8 mouse cellular contexts compared by ENCODE assay signal in genomic region chr10:105840928-105841888, GRCm38 (mm10). TPM values are rescaled to one million over a fixed set of nuclear protein-coding genes. Genes with fewer than 3 reads are reported as not detected.
DNase-seq lines count a peak whose midpoint lies in the region; ATAC-seq and TF ChIP-seq lines count a peak whose summit lies in the region.

TSS of gene Ccdc59 (plus strand) at chr10:105841067.
TSS of gene Mettl25 (minus strand) at chr10:105841380.

- dilution Hi-C loops in CH12.LX (cut with MboI; ENCODE audit: extremely low pct_ligation_motif_present, extremely low pct_unique_long_range_greater_than_20kb, low sequenced_read_pairs): no loop called here

- peak; percentile 78 for TF ChIP-seq POLR2A in CH12.LX (IDR thresholded peaks at IDR 0.05; ENCODE audit: low read depth, low read length)

- peaks cover 24 to 45% of the 10 kb centered on the region in 2 experiments for H3K36me3 ChIP-seq in CH12.LX (replicated peaks in 1 of 2; ENCODE audit: control insufficient read depth in 1 of 2, insufficient read depth in 1 of 2, low read length in 1 of 2)
- H3K36me3 ChIP-seq in forebrain, embryonic 11.5 days (ENCODE audit: control insufficient read depth, insufficient read depth, low read length): peaks cover 5% of the 10 kb centered on the region; the same call in 1 of the 2 replicates
- H3K36me3 ChIP-seq in heart, embryonic 16.5 days (ENCODE audit: control insufficient read depth, insufficient read depth): peaks cover 28% of the 10 kb centered on the region
- H3K36me3 ChIP-seq in liver, embryonic 15.5 days (replicated peaks): peaks cover 35% of the 10 kb centered on the region
- H3K36me3 ChIP-seq in neural tube, embryonic 12.5 days: peaks cover 23% of the 10 kb centered on the region

- no peaks in the 10 kb centered on the region for H3K9me3 ChIP-seq in CH12.LX (replicated peaks; ENCODE audit: low read length)
- H3K9me3 ChIP-seq in forebrain, embryonic 11.5 days (ENCODE audit: control insufficient read depth, low read length): no peaks in the 10 kb centered on the region
- H3K9me3 ChIP-seq in heart, embryonic 16.5 days (replicated peaks; ENCODE audit: control insufficient read depth, low read length): no peaks in the 10 kb centered on the region
- no peaks in the 10 kb centered on the region for H3K9me3 ChIP-seq in liver, embryonic 15.5 days (replicated peaks)
- H3K9me3 ChIP-seq in neural tube, embryonic 12.5 days: no peaks in the 10 kb centered on the region

- peak within 1 kb of the TSS; percentile 87 to 93 (median 90) for H3K4me3 ChIP-seq in CH12.LX (replicated peaks in 1 of 3; ENCODE audit: low read depth in 2 of 3, low read length in 2 of 3, poor library complexity in 1 of 3)
- peak within 1 kb of the TSS; percentile 80 for H3K4me3 ChIP-seq in forebrain, embryonic 11.5 days (ENCODE audit: low read depth, low read length)
- H3K4me3 ChIP-seq in heart, embryonic 16.5 days (ENCODE audit: low read length): peak within 1 kb of the TSS; percentile 98
- H3K4me3 ChIP-seq in liver, embryonic 15.5 days (replicated peaks): peak within 1 kb of the TSS; percentile 79
- peak within 1 kb of the TSS; percentile 77 for H3K4me3 ChIP-seq in neural tube, embryonic 12.5 days

- no peak for TF ChIP-seq RAD21 in CH12.LX (IDR thresholded peaks at IDR 0.05; ENCODE audit: low read depth, low read length)

- H3K4me2 ChIP-seq in CH12.LX (ENCODE audit: insufficient read depth, low read depth, poor library complexity, severe bottlenecking): peak within 1 kb of the TSS; percentile 48; the same call in 1 of the 2 replicates
- peak within 1 kb of the TSS; percentile 79 for H3K4me2 ChIP-seq in forebrain, embryonic 11.5 days (ENCODE audit: low read depth, low read length, severe bottlenecking)
- peak within 1 kb of the TSS; percentile 96 for H3K4me2 ChIP-seq in heart, embryonic 16.5 days (ENCODE audit: low read depth, low read length)
- peak within 1 kb of the TSS; percentile 77 for H3K4me2 ChIP-seq in liver, embryonic 15.5 days
- H3K4me2 ChIP-seq in neural tube, embryonic 12.5 days (replicated peaks): peak within 1 kb of the TSS; percentile 65

- in situ Hi-C loops in CH12.LX (cut with MboI; ENCODE audit: low pct_ligation_motif_present, low pct_unique_long_range_greater_than_20kb, low sequenced_read_pairs): no loop called here

- WGBS in forebrain, embryonic 11.5 days: under 1% methylated on average over 78 of the region's 90 CpGs
- WGBS in heart, embryonic 16.5 days: under 1% methylated on average over 88 of the region's 90 CpGs
- WGBS in liver, embryonic 15.5 days (ENCODE audit: insufficient replicate concordance): under 1% methylated on average over 88 of the region's 90 CpGs
- WGBS in neural tube, embryonic 12.5 days: under 1% methylated on average over 90 of the region's 90 CpGs

- peaks cover 6 to 56% of the 10 kb centered on the region in 2 experiments for H3K4me1 ChIP-seq in CH12.LX (ENCODE audit: control insufficient read depth in 1 of 2, insufficient read depth in 2 of 2)
- H3K4me1 ChIP-seq in forebrain, embryonic 11.5 days (replicated peaks; ENCODE audit: control insufficient read depth, insufficient read depth, low read length): no peaks in the 10 kb centered on the region; the same call in 1 of the 2 replicates
- peaks cover 4% of the 10 kb centered on the region for H3K4me1 ChIP-seq in heart, embryonic 16.5 days (ENCODE audit: control insufficient read depth, insufficient read depth, low read length)
- H3K4me1 ChIP-seq in liver, embryonic 15.5 days (replicated peaks): peaks cover 18% of the 10 kb centered on the region
- 0 out of 2 replicates have a peak, but pooled peaks cover 10% of the 10 kb centered on the region for H3K4me1 ChIP-seq in neural tube, embryonic 12.5 days

- DNase-seq in CH12.LX (ENCODE audit: extremely low read depth): peak; percentile 91
- peak; percentile 89 for DNase-seq in c-Kit-positive CD71-positive TER-119-negative erythroid progenitor cells, embryonic 14.5 days (ENCODE audit: low read depth)
- peak; percentile 98 for DNase-seq in forebrain, embryonic 11.5 days (ENCODE audit: low spot score)
- peak; percentile 96 to 97 for DNase-seq in kidney, postnatal 36 days
- peak; percentile 97 for DNase-seq in telencephalon, adult 2 months (ENCODE audit: low read depth, low spot score)

- H3K27ac ChIP-seq in CH12.LX (ENCODE audit: insufficient read depth, low read depth): peak within 1 kb of the TSS; percentile 96
- H3K27ac ChIP-seq in forebrain, embryonic 11.5 days (ENCODE audit: low read depth, low read length): peak within 1 kb of the TSS; percentile 85
- H3K27ac ChIP-seq in heart, embryonic 16.5 days (ENCODE audit: low read length): peak within 1 kb of the TSS; percentile 97
- peak within 1 kb of the TSS; percentile 93 for H3K27ac ChIP-seq in liver, embryonic 15.5 days (replicated peaks)
- H3K27ac ChIP-seq in neural tube, embryonic 12.5 days: peak within 1 kb of the TSS; percentile 75

- ATAC-seq in forebrain, embryonic 11.5 days (replicated peaks; ENCODE audit: low FRiP score): peak; percentile 99
- peak; percentile 96 for ATAC-seq in heart, embryonic 16.5 days (replicated peaks; ENCODE audit: extremely low read depth, insufficient read depth, low FRiP score)
- ATAC-seq in liver, embryonic 15.5 days (ENCODE audit: insufficient read depth): peak; percentile 96
- ATAC-seq in neural tube, embryonic 12.5 days (ENCODE audit: low FRiP score, low read depth): peak; percentile 98

- no peak for TF ChIP-seq EP300 in CH12.LX (IDR thresholded peaks at IDR 0.05; ENCODE audit: low read length)

- H3K9ac ChIP-seq in CH12.LX (ENCODE audit: insufficient read depth, low read depth): peak within 1 kb of the TSS; percentile 85
- peak within 1 kb of the TSS; percentile 88 for H3K9ac ChIP-seq in forebrain, embryonic 11.5 days (ENCODE audit: low read length)
- H3K9ac ChIP-seq in heart, embryonic 16.5 days (ENCODE audit: low read length): peak within 1 kb of the TSS; percentile 93
- H3K9ac ChIP-seq in liver, embryonic 15.5 days: peak within 1 kb of the TSS; percentile 68
- peak within 1 kb of the TSS; percentile 73 for H3K9ac ChIP-seq in neural tube, embryonic 12.5 days

- H3K27me3 ChIP-seq in CH12.LX (replicated peaks): no peaks in the 10 kb centered on the region
- H3K27me3 ChIP-seq in forebrain, embryonic 11.5 days (ENCODE audit: control insufficient read depth, insufficient read depth, low read length): no peaks in the 10 kb centered on the region
- no peaks in the 10 kb centered on the region for H3K27me3 ChIP-seq in heart, embryonic 16.5 days (ENCODE audit: control insufficient read depth, insufficient read depth, low read length)
- H3K27me3 ChIP-seq in liver, embryonic 15.5 days: no peaks in the 10 kb centered on the region
- no peaks in the 10 kb centered on the region for H3K27me3 ChIP-seq in neural tube, embryonic 12.5 days (replicated peaks)

- TF ChIP-seq CTCF in CH12.LX (conservative IDR thresholded peaks at IDR 0.05 in 1 of 2, IDR thresholded peaks at IDR 0.05 in 1 of 2; ENCODE audit: low read depth in 2 of 2, low read length in 2 of 2): peak; percentile 12 to 71; a peak in 2 of 4 replicates

- peaks cover 26% of the 10 kb centered on the region for H3K79me2 ChIP-seq in CH12.LX (replicated peaks; ENCODE audit: control insufficient read depth, extremely low read depth, insufficient read depth, poor library complexity, severe bottlenecking)

TF ChIP-seq in CH12.LX, 34 proteins besides CTCF, POLR2A, EP300 and RAD21 (continues in another document):
- TF ChIP-seq NELFE (IDR thresholded peaks at IDR 0.05; ENCODE audit: low read depth, low read length) (peak; percentile 61), MYC (IDR thresholded peaks at IDR 0.05; ENCODE audit: low read depth, low read length) (peak; percentile 63; the same call in 1 of the 2 replicates), ZMIZ1 (IDR thresholded peaks at IDR 0.05; ENCODE audit: low read depth, low read length) (peak; percentile 87), SMC3 (IDR thresholded peaks at IDR 0.05; ENCODE audit: low read depth, low read length) (no peak), TBP (conservative IDR thresholded peaks at IDR 0.05; ENCODE audit: low read depth, low read length) (peak; percentile 72; the same call in 1 of the 2 replicates), MXI1 (IDR thresholded peaks at IDR 0.05; ENCODE audit: low read depth, low read length) (peak; percentile 74), BHLHE40 (IDR thresholded peaks at IDR 0.05; ENCODE audit: low read depth, low read length) (peak; percentile 57; the same call in 1 of the 2 replicates), ZKSCAN1 (IDR thresholded peaks at IDR 0.05; ENCODE audit: borderline replicate concordance, low read depth, low read length) (no peak), MAX (IDR thresholded peaks at IDR 0.05; ENCODE audit: low read length) (peak; percentile 71), MEF2A (IDR thresholded peaks at IDR 0.05; ENCODE audit: borderline replicate concordance, low read depth, low read length) (peak; percentile 88), JUND (conservative IDR thresholded peaks at IDR 0.05; ENCODE audit: low read depth, low read length) (no peak), IRF4 (IDR thresholded peaks at IDR 0.05; ENCODE audit: low read depth, low read length) (peak; percentile 71; the same call in 1 of the 2 replicates), UBTF (IDR thresholded peaks at IDR 0.05; ENCODE audit: low read depth, low read length) (peak; percentile 74; the same call in 1 of the 2 replicates), ZNF384 (IDR thresholded peaks at IDR 0.05; ENCODE audit: low read depth, low read length) (no peak), SIN3A (IDR thresholded peaks at IDR 0.05; ENCODE audit: low read length) (peak; percentile 97), GABPA (IDR thresholded peaks at IDR 0.05; ENCODE audit: insufficient replicate concordance, low read depth, low read length) (peak; percentile 80)

RNA-seq across cellular contexts. Expression of gene Ccdc59, which starts in this region (rescaled TPM):
- total RNA-seq in CH12.LX (2012; rRNA removed): 18.8 and 23.8 TPM in 2 replicates
- 27.1 and 30.2 TPM in 2 replicates for total RNA-seq in CH12.LX (2014; rRNA removed)
- 47.5 and 52.4 TPM in 2 replicates for polyA plus RNA-seq in CH12.LX (2012; ENCODE audit: insufficient read length, low read depth)
- polyA plus RNA-seq in forebrain, embryonic 11.5 days (2014; fragmentation: Nextera tagmentation; extraction: Ambion mirVana): 51.6 and 55.1 TPM in 2 replicates
- polyA plus RNA-seq in heart, embryonic 16.5 days (2015; fragmentation: Nextera tagmentation; extraction: Ambion mirVana): 28.7 and 30.4 TPM in 2 replicates
- polyA plus RNA-seq in liver, embryonic 15.5 days (2015; fragmentation: Nextera tagmentation; extraction: Ambion mirVana): 17.3 and 17.6 TPM in 2 replicates
- 46.8 and 50.5 TPM in 2 replicates for polyA plus RNA-seq in neural tube, embryonic 12.5 days (2016; fragmentation: Nextera tagmentation; extraction: Ambion mirVana)

RNA-seq across cellular contexts. Expression of gene Mettl25, which starts in this region (rescaled TPM):
- 7.8 and 8.1 TPM in 2 replicates for total RNA-seq in CH12.LX (2012; rRNA removed)
- total RNA-seq in CH12.LX (2014; rRNA removed): 10.5 and 11.7 TPM in 2 replicates
- polyA plus RNA-seq in CH12.LX (2012; ENCODE audit: insufficient read length, low read depth): 6.6 and 8.1 TPM in 2 replicates
- 14.7 and 15.9 TPM in 2 replicates for polyA plus RNA-seq in forebrain, embryonic 11.5 days (2014; fragmentation: Nextera tagmentation; extraction: Ambion mirVana)
- 11.0 and 11.2 TPM in 2 replicates for polyA plus RNA-seq in heart, embryonic 16.5 days (2015; fragmentation: Nextera tagmentation; extraction: Ambion mirVana)
- polyA plus RNA-seq in liver, embryonic 15.5 days (2015; fragmentation: Nextera tagmentation; extraction: Ambion mirVana): 4.1 and 4.5 TPM in 2 replicates
- 12.6 and 13.1 TPM in 2 replicates for polyA plus RNA-seq in neural tube, embryonic 12.5 days (2016; fragmentation: Nextera tagmentation; extraction: Ambion mirVana)

Comparison
In these comparisons a context has a peak if more than half of its experiments do, and no peak if none do; other contexts are left out.
1. Peak in every context shown above with its lines: DNase-seq, ATAC-seq, H3K4me3 ChIP-seq and H3K27ac ChIP-seq.